Mouse (Mus musculus): Measurements from ENCODE around the gene Irf2bp1.

DNA sequence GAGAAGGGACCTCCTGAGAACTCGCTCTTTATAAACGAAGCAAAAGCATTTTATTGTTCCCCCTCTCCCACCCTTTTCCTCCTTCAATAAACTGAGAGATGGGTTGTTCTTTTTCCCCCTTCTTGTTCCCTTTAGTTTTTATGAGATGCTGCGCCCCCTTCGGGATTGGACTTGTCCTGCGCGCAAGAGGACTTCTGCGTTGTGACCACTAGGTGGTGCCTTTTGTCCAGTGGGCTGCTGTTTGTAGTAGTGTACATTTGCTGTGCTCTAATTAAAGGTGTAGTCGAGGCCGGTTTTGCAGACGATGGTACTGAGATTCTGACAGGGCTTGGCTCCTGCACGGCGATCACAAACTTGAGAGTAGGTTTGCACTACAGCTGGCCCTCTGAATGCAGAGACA lies 2.6 kb downstream of the Irf2bp1 start:
- TF ChIP-seq CTCF (IDR thresholded peaks at IDR 0.05) (peak; percentile 99), POLR2A (IDR thresholded peaks at IDR 0.05; ENCODE audit: insufficient read depth, low read depth, low read length) (no peak)
